Mouse (Mus musculus) cortical plate, adult 2 months (tissue): Measurements from ENCODE around the gene Gprin3. TPM values are rescaled to one million over a fixed set of nuclear protein-coding genes. Genes with fewer than 3 reads are reported as not detected.

Experiments used
- H3K27ac ChIP-seq: fragments of 200-500 bp; 2 replicates; pipeline ENCODE4 v1.5.1; 2012; ENCODE audit warnings: low read length, control low read depth, inconsistent platforms; ENCODE audit not compliant: insufficient read depth
- H3K4me1 ChIP-seq: fragments of 200-500 bp; 2 replicates; pipeline ENCODE4 v1.6.1; 2011; ENCODE audit warnings: low read length; ENCODE audit not compliant: control insufficient read depth, insufficient read depth
- H3K4me3 ChIP-seq: fragments of 200-500 bp; 2 replicates; pipeline ENCODE4 v1.5.1; 2011; ENCODE audit warnings: mild to moderate bottlenecking, low read length, control low read depth; ENCODE audit not compliant: insufficient read depth
- CTCF ChIP-seq: fragments of 200-500 bp; IDR thresholded peaks from 2 replicates; pipeline ENCODE4 v1.5.1; 2011; ENCODE audit warnings: mild to moderate bottlenecking, control low read depth, low read length; ENCODE audit not compliant: insufficient read depth; ENCODE audit errors: extremely low read depth
- POLR2A ChIP-seq: fragments of 200-500 bp; IDR thresholded peaks from 2 replicates; pipeline ENCODE4 v1.6.1; 2011; ENCODE audit warnings: mild to moderate bottlenecking, low read length, control low read depth; ENCODE audit not compliant: insufficient read depth; ENCODE audit errors: extremely low read depth
- polyA plus RNA-seq: library from polyadenylated mRNA; depleted of rRNA; stranded (reverse); fragments of >200 nt; gene quantifications from 2 replicates; pipeline ENCODE4 v1.2.3, GENCODE M21; 2012

Gene Gprin3
- polyA plus RNA-seq, 1 experiment, result 2.7 TPM

GRCm38 (mm10) chr6:59423836-59424235 is 2.3 kb downstream of the Gprin3 start:
- Histone ChIP-seq H3K4me1 (no peaks in the 10 kb centered on the region), H3K27ac (no peak overlapping the region), H3K4me3 (peak overlapping the region; percentile 63; the same call in 1 of the 2 replicates)
- TF ChIP-seq POLR2A (no peak), CTCF (no peak)

- Histone ChIP-seq H3K4me1 (no peaks in the 10 kb centered on the region; the same call in 1 of the 2 replicates), H3K27ac (no peak overlapping the region), H3K4me3 (no peak overlapping the region)
- TF ChIP-seq POLR2A (no peak), CTCF (no peak)
These were observed 6.8 kb downstream of the Gprin3 start for GRCm38 (mm10) chr6:59419264-59419663.

GRCm38 (mm10) chr6:59418659-59419058 is 7.4 kb downstream of the Gprin3 start:
- no peak for TF ChIP-seq POLR2A
- TF ChIP-seq CTCF, result no peak
- Histone ChIP-seq H3K4me1 (no peaks in the 10 kb centered on the region; the same call in 1 of the 2 replicates), H3K4me3 (no peak overlapping the region), H3K27ac (no peak overlapping the region)

- Histone ChIP-seq H3K27ac (no peak overlapping the region), H3K4me3 (no peak overlapping the region), H3K4me1 (no peaks in the 10 kb centered on the region; the same call in 1 of the 2 replicates)
- TF ChIP-seq POLR2A, result no peak
- TF ChIP-seq CTCF, result no peak
These were observed 11.3 kb downstream of the Gprin3 start for GRCm38 (mm10) chr6:59414816-59415215.

- no peak overlapping the region for H3K4me3 ChIP-seq
- H3K27ac ChIP-seq, result no peak overlapping the region
- H3K4me1 ChIP-seq, result peaks cover 4% of the 10 kb centered on the region; the same call in 1 of the 2 replicates
- TF ChIP-seq CTCF (no peak), POLR2A (no peak)
These were observed 13.4 kb downstream of the Gprin3 start for GRCm38 (mm10) chr6:59412417-59413346.

GRCm38 (mm10) chr6:59409001-59409700 is 16.9 kb downstream of the Gprin3 start:
- no peak overlapping the region for H3K27ac ChIP-seq
- H3K4me1 ChIP-seq, result peaks cover 4% of the 10 kb centered on the region; the same call in 1 of the 2 replicates
- H3K4me3 ChIP-seq, result no peak overlapping the region
- TF ChIP-seq CTCF, result no peak

- Histone ChIP-seq H3K4me1 (peaks cover 4% of the 10 kb centered on the region; the same call in 1 of the 2 replicates), H3K27ac (no peak overlapping the region), H3K4me3 (no peak overlapping the region)
- TF ChIP-seq CTCF (no peak), POLR2A (no peak)
These were observed 18.6 kb downstream of the Gprin3 start for GRCm38 (mm10) chr6:59407482-59407997.

- no peaks in the 10 kb centered on the region for H3K4me1 ChIP-seq
- no peak for TF ChIP-seq CTCF
- no peak for TF ChIP-seq POLR2A
These were observed 35.9 kb downstream of the Gprin3 start for GRCm38 (mm10) chr6:59390208-59390607.

GRCm38 (mm10) chr6:59365300-59365699 is 60.8 kb downstream of the Gprin3 start:
- no peak for TF ChIP-seq POLR2A
- TF ChIP-seq CTCF, result no peak
- Histone ChIP-seq H3K4me3 (no peak overlapping the region), H3K27ac (no peak overlapping the region), H3K4me1 (no peaks in the 10 kb centered on the region; the same call in 1 of the 2 replicates)

More at GRCm38 (mm10) chr6:59390208-59390607, 35.9 kb downstream of the Gprin3 start:
- no peak overlapping the region for H3K4me3 ChIP-seq
- no peak overlapping the region for H3K27ac ChIP-seq
